Mouse (Mus musculus): Measurements from ENCODE around the gene Pigo. TPM values are rescaled to one million over a fixed set of nuclear protein-coding genes. Genes with fewer than 3 reads are reported as not detected.
A peak's percentile ranks its signal among the peaks of the same experiment; 100 is the strongest.

Gene Pigo
- polyA plus RNA-seq, 1 experiment: 35.8 TPM

DNA sequence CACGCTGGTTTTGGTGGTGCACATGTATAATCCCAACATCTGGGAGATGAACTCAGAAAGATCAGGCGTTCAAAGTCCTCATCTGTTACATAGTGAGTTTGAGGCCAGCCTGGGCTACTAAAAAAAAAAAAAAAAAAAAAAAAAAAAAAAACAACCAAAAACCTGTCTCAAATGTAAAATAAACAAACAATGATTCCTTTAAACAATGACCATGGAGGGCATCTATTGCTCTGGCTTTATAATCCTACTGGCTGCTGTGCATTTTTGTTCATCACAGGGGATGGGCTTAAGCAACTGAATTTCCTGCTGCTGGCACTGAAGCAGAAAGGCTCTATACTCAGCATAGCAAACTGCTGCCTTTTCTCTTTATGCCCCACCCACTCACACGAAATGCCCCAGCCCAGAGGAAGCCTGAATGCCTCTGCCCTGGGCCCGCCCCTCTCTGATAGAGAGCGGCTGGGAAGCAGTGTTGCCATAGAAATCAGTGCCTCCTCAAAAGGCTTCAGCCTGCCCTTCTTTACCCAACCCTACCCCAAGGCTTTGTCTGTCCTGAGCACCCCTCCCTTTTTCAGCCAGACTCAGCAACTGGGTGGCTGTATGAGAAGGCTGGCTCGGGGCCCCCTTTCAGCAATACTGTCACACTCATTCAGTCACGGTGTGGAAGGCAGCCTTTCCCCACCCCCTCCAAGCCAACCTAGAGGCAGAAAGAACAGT, 18.2 kb upstream of the Pigo start:
- no peaks in the 10 kb centered on the region for H3K27me3 ChIP-seq (ENCODE audit: control insufficient read depth, insufficient read depth, low read length)
- peak in 1 of 2 experiments; percentile 22 for DNase-seq
- H3K4me3 ChIP-seq (replicated peaks; ENCODE audit: insufficient read depth, low read depth, low read length): no peak overlapping the region
- peaks cover 7% of the 10 kb centered on the region for H3K4me1 ChIP-seq (ENCODE audit: control insufficient read depth, insufficient read depth, low read length)
- WGBS: 39% methylated on average over 7 of the region's 7 CpGs
- TF ChIP-seq POLR2A (IDR thresholded peaks at IDR 0.05; ENCODE audit: borderline replicate concordance, insufficient read depth, low read length) (no peak), CTCF (IDR thresholded peaks at IDR 0.05; ENCODE audit: borderline replicate concordance, insufficient read depth, low read depth, low read length) (no peak)
- H3K27ac ChIP-seq (ENCODE audit: insufficient read depth, low read length): no peak overlapping the region

DNA sequence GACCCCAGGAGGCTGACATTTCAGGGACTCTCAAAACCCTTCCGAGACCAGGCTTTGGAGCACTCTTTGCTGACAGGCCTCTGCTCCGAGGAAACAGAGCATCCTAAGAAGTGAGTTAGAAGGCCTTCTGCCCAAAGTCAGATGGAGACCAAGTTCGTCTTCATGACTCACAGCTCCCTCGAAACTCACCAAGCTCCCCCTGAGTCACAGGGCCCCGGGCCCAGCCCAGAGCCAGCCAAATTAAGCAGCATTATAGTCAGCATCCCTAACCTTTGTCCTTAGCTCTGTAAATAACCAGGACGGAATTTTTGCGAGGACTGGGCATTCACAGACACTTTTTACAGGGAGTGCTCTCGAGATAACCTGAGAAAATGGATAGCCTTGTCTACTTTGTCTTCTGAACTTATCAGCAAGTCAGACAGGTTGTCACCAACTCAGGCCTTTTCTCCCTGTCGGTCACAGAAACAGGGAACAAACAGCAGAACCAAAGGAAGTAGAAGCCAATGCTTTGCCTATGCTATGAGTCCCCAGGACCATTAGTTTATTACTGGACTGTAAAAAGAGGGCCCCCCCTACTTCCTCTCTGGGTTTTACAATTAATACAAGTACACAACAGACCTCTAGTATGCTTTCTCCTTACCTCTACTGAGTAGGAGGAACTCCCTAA, 15.4 kb upstream of the Pigo start:
- no peaks in the 10 kb centered on the region for H3K27me3 ChIP-seq (ENCODE audit: control insufficient read depth, insufficient read depth, low read length)
- DNase-seq: peak; percentile 13 to 16
- H3K4me3 ChIP-seq (replicated peaks; ENCODE audit: insufficient read depth, low read depth, low read length): no peak overlapping the region
- no peak overlapping the region for H3K27ac ChIP-seq (ENCODE audit: insufficient read depth, low read length)
- no peak for TF ChIP-seq POLR2A (IDR thresholded peaks at IDR 0.05; ENCODE audit: borderline replicate concordance, insufficient read depth, low read length)
- no peak for TF ChIP-seq CTCF (IDR thresholded peaks at IDR 0.05; ENCODE audit: borderline replicate concordance, insufficient read depth, low read depth, low read length)
- H3K4me1 ChIP-seq (ENCODE audit: control insufficient read depth, insufficient read depth, low read length): peaks cover 10% of the 10 kb centered on the region
- 66% methylated on average over 9 of the region's 9 CpGs for WGBS

DNA sequence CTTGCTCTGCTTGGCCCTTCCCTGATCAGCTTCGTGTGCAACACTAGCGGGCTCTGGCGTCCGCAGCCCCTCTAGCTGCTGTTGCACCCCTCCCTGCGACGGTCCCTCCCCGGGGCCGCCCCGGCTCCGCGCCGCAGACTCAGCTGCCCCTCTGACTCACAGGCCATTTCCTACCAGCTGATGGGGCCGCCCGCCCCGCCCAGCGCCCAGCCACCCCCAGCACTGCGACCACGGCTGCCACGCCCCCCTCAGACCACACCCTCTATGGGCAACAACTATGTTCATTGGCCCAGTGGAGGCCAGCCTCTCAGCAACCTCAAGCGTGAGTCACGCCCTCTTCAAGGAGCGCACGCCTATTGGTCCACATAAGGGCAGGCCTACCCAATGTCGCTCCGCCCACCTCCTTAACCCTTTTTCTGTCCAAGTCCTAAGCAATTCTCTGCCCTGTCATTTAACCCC, 14.5 kb upstream of the Pigo start:
- Histone ChIP-seq H3K4me3 (replicated peaks; ENCODE audit: insufficient read depth, low read depth, low read length) (peak overlapping the region; percentile 76), H3K27ac (ENCODE audit: insufficient read depth, low read length) (no peak overlapping the region), H3K27me3 (ENCODE audit: control insufficient read depth, insufficient read depth, low read length) (no peaks in the 10 kb centered on the region), H3K4me1 (ENCODE audit: control insufficient read depth, insufficient read depth, low read length) (peaks cover 10% of the 10 kb centered on the region)
- peak; percentile 91 to 96 for DNase-seq
- WGBS: under 1% methylated on average over 22 of the region's 25 CpGs
- TF ChIP-seq CTCF (IDR thresholded peaks at IDR 0.05; ENCODE audit: borderline replicate concordance, insufficient read depth, low read depth, low read length) (no peak), POLR2A (IDR thresholded peaks at IDR 0.05; ENCODE audit: borderline replicate concordance, insufficient read depth, low read length) (0 out of 2 replicates have a peak, but pooled peaks have one; percentile 29)

DNA sequence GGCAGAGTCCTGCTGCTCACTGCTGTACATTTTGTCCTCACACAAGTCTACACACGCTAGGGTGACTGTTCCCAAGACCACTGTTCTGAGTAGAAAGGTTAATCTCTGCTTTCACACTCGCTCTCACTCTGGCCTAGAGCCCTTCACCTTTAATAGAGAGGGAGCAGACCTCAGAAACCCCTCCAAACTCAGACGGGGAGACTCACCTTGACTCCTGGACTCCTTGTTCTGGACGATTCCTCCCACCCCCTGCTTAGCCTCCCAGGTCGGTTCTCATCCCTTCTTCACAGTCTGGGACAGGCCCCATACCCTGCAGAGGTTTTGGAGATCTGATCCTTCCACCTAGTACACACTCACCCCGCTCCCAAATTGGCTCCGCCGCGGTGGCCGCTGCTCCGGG, 14.0 kb upstream of the Pigo start:
- no peaks in the 10 kb centered on the region for H3K27me3 ChIP-seq (ENCODE audit: control insufficient read depth, insufficient read depth, low read length)
- no peak for DNase-seq
- WGBS: under 1% methylated on average over 11 of the region's 11 CpGs
- peaks cover 7% of the 10 kb centered on the region for H3K4me1 ChIP-seq (ENCODE audit: control insufficient read depth, insufficient read depth, low read length)
- H3K4me3 ChIP-seq (replicated peaks; ENCODE audit: insufficient read depth, low read depth, low read length): peak overlapping the region; percentile 76
- no peak for TF ChIP-seq CTCF (IDR thresholded peaks at IDR 0.05; ENCODE audit: borderline replicate concordance, insufficient read depth, low read depth, low read length)
- TF ChIP-seq POLR2A (IDR thresholded peaks at IDR 0.05; ENCODE audit: borderline replicate concordance, insufficient read depth, low read length): no peak
- no peak overlapping the region; the same call in 1 of the 2 replicates for H3K27ac ChIP-seq (ENCODE audit: insufficient read depth, low read length)

DNA sequence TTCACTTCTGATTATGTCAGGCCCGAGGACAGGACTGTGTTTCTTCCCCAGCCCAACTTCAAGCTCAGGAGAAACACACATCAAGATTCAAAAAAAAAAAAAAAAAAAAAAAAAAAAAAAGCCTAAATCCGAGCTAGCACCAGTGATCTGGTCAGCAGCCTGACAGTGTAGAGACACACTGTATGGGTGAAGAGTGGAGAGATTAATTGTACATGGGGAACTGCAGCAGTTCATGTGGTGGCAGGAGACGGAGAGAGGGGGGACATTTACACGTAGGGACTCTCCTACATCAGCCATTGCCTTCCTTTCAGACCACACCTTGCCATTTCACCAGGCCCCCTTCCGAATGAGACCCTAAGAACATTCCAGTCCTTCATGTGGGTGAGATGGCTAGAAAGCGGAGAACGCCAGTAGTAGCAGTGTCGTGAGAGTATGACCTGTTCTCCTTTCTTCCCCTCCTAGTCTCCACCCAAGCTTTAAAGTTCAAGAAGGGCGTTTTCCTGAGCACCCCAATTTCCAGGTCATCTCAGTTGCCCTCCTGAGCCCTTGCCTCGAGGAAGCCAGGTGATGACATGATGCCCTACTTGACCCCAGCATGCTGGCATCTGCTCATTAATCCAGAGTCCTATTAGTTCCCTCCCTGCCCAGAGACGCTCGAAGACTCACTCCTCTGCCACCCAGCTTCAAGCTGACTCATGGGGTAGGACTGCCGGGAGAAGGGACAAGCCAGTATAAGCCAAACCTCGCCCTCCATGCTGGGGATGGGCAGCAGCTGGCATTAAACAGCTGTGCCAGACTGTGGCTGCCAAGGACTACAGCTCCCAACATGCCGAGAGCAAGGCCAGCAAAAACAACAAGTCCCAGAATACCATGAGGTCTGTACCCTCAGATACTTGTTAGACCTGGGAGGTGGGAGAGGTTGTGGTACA, 13.2 kb upstream of the Pigo start:
- TF ChIP-seq POLR2A (IDR thresholded peaks at IDR 0.05; ENCODE audit: borderline replicate concordance, insufficient read depth, low read length): no peak
- TF ChIP-seq CTCF (IDR thresholded peaks at IDR 0.05; ENCODE audit: borderline replicate concordance, insufficient read depth, low read depth, low read length): no peak
- Histone ChIP-seq H3K27ac (ENCODE audit: insufficient read depth, low read length) (no peak overlapping the region; the same call in 1 of the 2 replicates), H3K4me1 (ENCODE audit: control insufficient read depth, insufficient read depth, low read length) (peaks cover 7% of the 10 kb centered on the region), H3K27me3 (ENCODE audit: control insufficient read depth, insufficient read depth, low read length) (no peaks in the 10 kb centered on the region), H3K4me3 (replicated peaks; ENCODE audit: insufficient read depth, low read depth, low read length) (peak overlapping the region; percentile 76)
- 37% methylated on average over 15 of the region's 15 CpGs for WGBS
- DNase-seq: peak; percentile 29 to 35

DNA sequence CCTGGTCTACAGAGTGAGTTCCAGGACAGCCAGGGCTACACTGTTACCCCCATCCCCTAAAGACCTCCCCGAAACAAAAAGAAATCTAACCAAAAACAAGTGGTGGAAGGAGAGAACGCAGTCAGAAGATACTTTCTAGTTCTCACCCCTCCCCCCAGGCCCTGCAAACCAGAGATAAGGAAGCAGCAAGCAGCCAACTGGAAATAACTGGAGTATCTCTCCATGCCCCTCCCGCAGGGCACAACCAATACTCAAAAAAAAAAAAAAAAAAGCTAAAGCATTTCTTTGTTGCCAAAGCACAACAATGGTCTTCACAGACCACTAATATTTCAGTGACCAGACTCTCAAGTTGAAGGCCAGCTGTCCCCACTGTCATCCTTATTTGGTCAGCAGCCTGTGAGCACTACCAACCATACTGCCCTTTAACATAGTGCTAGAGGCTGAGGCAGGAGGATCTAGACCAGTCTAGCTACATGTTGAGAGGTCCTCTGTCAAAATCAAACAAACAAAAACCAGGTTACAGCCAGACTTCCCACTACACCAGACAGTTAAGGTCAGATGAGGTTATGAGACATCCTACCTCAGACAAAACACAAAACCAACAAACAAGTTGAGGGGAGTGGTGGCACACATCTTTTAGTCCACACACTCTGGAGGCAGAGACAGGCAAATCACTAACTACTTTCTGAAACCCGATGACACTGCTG, 12.4 kb upstream of the Pigo start:
- Histone ChIP-seq H3K4me3 (replicated peaks; ENCODE audit: insufficient read depth, low read depth, low read length) (no peak overlapping the region), H3K4me1 (ENCODE audit: control insufficient read depth, insufficient read depth, low read length) (peaks cover 7% of the 10 kb centered on the region), H3K27ac (ENCODE audit: insufficient read depth, low read length) (no peak overlapping the region), H3K27me3 (ENCODE audit: control insufficient read depth, insufficient read depth, low read length) (no peaks in the 10 kb centered on the region)
- DNase-seq: peak in 1 of 2 experiments; percentile 2
- no peak for TF ChIP-seq CTCF (IDR thresholded peaks at IDR 0.05; ENCODE audit: borderline replicate concordance, insufficient read depth, low read depth, low read length)
- TF ChIP-seq POLR2A (IDR thresholded peaks at IDR 0.05; ENCODE audit: borderline replicate concordance, insufficient read depth, low read length): no peak
- 78% methylated on average over 4 of the region's 4 CpGs for WGBS

DNA sequence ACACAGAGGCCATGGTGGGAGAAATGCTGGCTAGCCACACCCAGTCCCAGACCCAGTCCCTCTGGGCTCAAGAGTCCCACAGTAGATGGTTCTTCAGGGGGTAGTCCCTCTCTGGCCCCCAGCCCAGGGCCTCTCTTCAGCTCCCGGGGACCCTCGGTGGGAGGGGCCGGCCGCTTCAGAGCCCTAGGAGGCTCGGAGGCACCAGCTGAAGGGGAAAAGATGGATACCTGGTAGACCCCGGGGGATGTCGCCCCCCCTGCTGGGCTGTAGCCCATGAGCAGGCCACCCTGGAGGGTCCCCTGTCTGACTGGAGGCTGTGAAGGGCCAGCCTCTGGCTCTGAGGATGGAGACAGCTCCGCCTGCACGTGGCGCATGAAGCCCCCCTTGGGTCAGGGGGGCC, 10.7 kb upstream of the Pigo start:
- H3K27ac ChIP-seq (ENCODE audit: insufficient read depth, low read length): no peak overlapping the region
- peak in 1 of 2 experiments; percentile 14 for DNase-seq
- 75% methylated on average over 10 of the region's 10 CpGs for WGBS
- H3K27me3 ChIP-seq (ENCODE audit: control insufficient read depth, insufficient read depth, low read length): no peaks in the 10 kb centered on the region
- H3K4me3 ChIP-seq (replicated peaks; ENCODE audit: insufficient read depth, low read depth, low read length): no peak overlapping the region
- no peak for TF ChIP-seq CTCF (IDR thresholded peaks at IDR 0.05; ENCODE audit: borderline replicate concordance, insufficient read depth, low read depth, low read length)
- TF ChIP-seq POLR2A (IDR thresholded peaks at IDR 0.05; ENCODE audit: borderline replicate concordance, insufficient read depth, low read length): no peak
- H3K4me1 ChIP-seq (ENCODE audit: control insufficient read depth, insufficient read depth, low read length): peaks cover 11% of the 10 kb centered on the region

All from cerebellum, adult 2 months (tissue).